Mouse (Mus musculus) ES-Bruce4 (cell line): ENCODE results near the gene Mapkap1.

Experiments used
- CTCF ChIP-seq: IDR thresholded peaks from one replicate; pipeline ENCODE4 v1.8.1; 2011; ENCODE audit warnings: low read depth, low read length
- POLR2A ChIP-seq: IDR thresholded peaks from one replicate; pipeline ENCODE4 v1.8.1; 2011; ENCODE audit warnings: low read length; ENCODE audit not compliant: insufficient read depth

DNA sequence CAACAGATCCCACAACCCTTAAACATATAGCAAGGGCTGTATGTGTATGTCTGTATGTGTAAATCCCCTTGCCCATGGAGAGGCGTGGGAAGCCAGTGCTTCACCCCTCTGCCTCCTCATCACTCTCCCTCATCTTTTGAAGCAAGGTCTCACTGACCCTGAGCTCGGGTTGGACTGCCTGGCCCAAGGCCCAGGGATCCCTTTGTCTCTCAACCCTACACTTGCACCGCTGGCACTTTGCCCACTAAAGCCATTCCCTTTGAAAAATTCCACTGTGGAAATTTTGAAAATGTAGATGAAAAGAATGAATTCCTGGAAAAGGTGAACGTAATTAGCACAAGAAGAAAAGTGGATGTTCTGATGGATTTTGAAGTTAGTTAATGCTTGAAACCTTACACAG, 159.6 kb downstream of the Mapkap1 start:
- TF ChIP-seq POLR2A (no peak), CTCF (no peak)
